Mouse (Mus musculus) neural tube, embryonic 11.5 days (tissue): Measurements from ENCODE around the gene Ptprq. TPM values are rescaled to one million over a fixed set of nuclear protein-coding genes. Genes with fewer than 3 reads are reported as not detected.

Experiments used
- ATAC-seq: fragments of 200-750 bp; cut with Nextera tagmentation; 2 replicates; pipeline ENCODE4 v1.8.0; 2017; ENCODE audit warnings: moderate number of reproducible peaks, mild to moderate bottlenecking, moderate TSS enrichment, moderate library complexity; ENCODE audit not compliant: insufficient read depth, low FRiP score, low TSS enrichment
- DNase-seq: peaks from one replicate; pipeline ENCODE4 v3.0.0-alpha.2; 2015; ENCODE audit warnings: low spot score
- H3K27ac ChIP-seq: fragments of 300-500 bp; sonication (generic); 2 replicates; pipeline ENCODE4 v1.5.1; 2014; ENCODE audit warnings: low read depth, mild to moderate bottlenecking, low read length
- H3K27me3 ChIP-seq: fragments of 300-500 bp; sonication (generic); 2 replicates; pipeline ENCODE4 v1.6.1; 2014; ENCODE audit warnings: mild to moderate bottlenecking, low read length, mixed read lengths; ENCODE audit not compliant: control insufficient read depth, insufficient read depth
- H3K36me3 ChIP-seq: fragments of 300-500 bp; sonication (generic); 2 replicates; pipeline ENCODE4 v1.6.1; 2014; ENCODE audit warnings: mild to moderate bottlenecking, low read length, moderate library complexity, mixed read lengths; ENCODE audit not compliant: control insufficient read depth, insufficient read depth
- H3K4me1 ChIP-seq: fragments of 300-500 bp; sonication (generic); 2 replicates; pipeline ENCODE4 v1.6.1; 2014; ENCODE audit warnings: low read length, mixed read lengths; ENCODE audit not compliant: control insufficient read depth, insufficient read depth
- H3K4me2 ChIP-seq: fragments of 300-500 bp; sonication (generic); 2 replicates; pipeline ENCODE4 v1.6.1; 2014; ENCODE audit warnings: low read depth, mild to moderate bottlenecking, moderate library complexity
- H3K4me3 ChIP-seq: fragments of 300-500 bp; sonication (generic); 2 replicates; pipeline ENCODE4 v1.5.1; 2014; ENCODE audit warnings: low read depth, low read length
- H3K9ac ChIP-seq: fragments of 300-500 bp; sonication (generic); 2 replicates; pipeline ENCODE4 v1.6.1; 2014; ENCODE audit warnings: mild to moderate bottlenecking, low read length
- H3K9me3 ChIP-seq: fragments of 300-500 bp; sonication (generic); 2 replicates; pipeline ENCODE4 v1.6.1; 2016; ENCODE audit warnings: low read length; ENCODE audit not compliant: control insufficient read depth
- WGBS: fragments of 180-500 bp; shearing (Covaris S2); extraction: QIAGEN DNeasy Blood & Tissue Kit; methylation state at CpG from one replicate; pipeline ENCODE4 v1.1.7; 2014; 5-methylcytosine and 5-hydroxymethylcytosine counted together
- polyA plus RNA-seq: library from polyadenylated mRNA; unstranded; fragments of >200 nt; fragmentation: Nextera tagmentation; extraction: Ambion mirVana; gene quantifications from 2 replicates; pipeline ENCODE4 v1.2.1, GENCODE M21; 2014

Ptprq gene
- polyA plus RNA-seq, 1 experiment from 2014 or later = 0.05 TPM

GRCm38 (mm10) chr10:107735448-107735847 lies 15.6 kb upstream of the Ptprq start:
- WGBS = 80% methylated on average over 7 of the region's 7 CpGs
- H3K27ac ChIP-seq = no peak overlapping the region
- no peak for ATAC-seq

GRCm38 (mm10) chr10:107734327-107734726 lies 14.5 kb upstream of the Ptprq start:
- Histone ChIP-seq H3K9ac (no peak overlapping the region), H3K4me1 (no peaks in the 10 kb centered on the region), H3K4me3 (no peak overlapping the region), H3K9me3 (no peaks in the 10 kb centered on the region), H3K27me3 (no peaks in the 10 kb centered on the region), H3K4me2 (no peak overlapping the region), H3K36me3 (no peaks in the 10 kb centered on the region), H3K27ac (no peak overlapping the region)
- ATAC-seq = no peak
- DNase-seq = no peak

More at GRCm38 (mm10) chr10:107735448-107735847, 15.6 kb upstream of the Ptprq start:
- Histone ChIP-seq H3K36me3 (no peaks in the 10 kb centered on the region), H3K4me2 (no peak overlapping the region), H3K9me3 (no peaks in the 10 kb centered on the region), H3K4me3 (no peak overlapping the region), H3K4me1 (no peaks in the 10 kb centered on the region), H3K9ac (no peak overlapping the region), H3K27me3 (no peaks in the 10 kb centered on the region)
- no peak for DNase-seq

- H3K36me3 ChIP-seq = no peaks in the 10 kb centered on the region
- H3K4me2 ChIP-seq = no peak overlapping the region
- no peak overlapping the region for H3K9ac ChIP-seq
- no peaks in the 10 kb centered on the region for H3K27me3 ChIP-seq
- no peak overlapping the region for H3K27ac ChIP-seq
- H3K4me1 ChIP-seq = no peaks in the 10 kb centered on the region
- no peak overlapping the region for H3K4me3 ChIP-seq
- DNase-seq (no peak), ATAC-seq (no peak)
- 68% methylated on average over 7 of the region's 7 CpGs for WGBS
- H3K9me3 ChIP-seq = no peaks in the 10 kb centered on the region
Measured at GRCm38 (mm10) chr10:107725631-107726030, 5.8 kb upstream of the Ptprq start.

GRCm38 (mm10) chr10:107704443-107704842 lies 15.4 kb downstream of the Ptprq start:
- no peak overlapping the region for H3K27ac ChIP-seq
- no peaks in the 10 kb centered on the region for H3K27me3 ChIP-seq
- H3K4me2 ChIP-seq = no peak overlapping the region
- ATAC-seq (no peak), DNase-seq (no peak)
- H3K36me3 ChIP-seq = no peaks in the 10 kb centered on the region
- H3K9ac ChIP-seq = no peak overlapping the region
- no peaks in the 10 kb centered on the region for H3K4me1 ChIP-seq
- H3K9me3 ChIP-seq = no peaks in the 10 kb centered on the region
- H3K4me3 ChIP-seq = no peak overlapping the region
- 50% methylated on average over 3 of the region's 3 CpGs for WGBS

- Histone ChIP-seq H3K9me3 (no peaks in the 10 kb centered on the region), H3K27me3 (no peaks in the 10 kb centered on the region), H3K27ac (no peak overlapping the region), H3K36me3 (no peaks in the 10 kb centered on the region), H3K4me2 (no peak overlapping the region), H3K9ac (no peak overlapping the region), H3K4me3 (no peak overlapping the region), H3K4me1 (no peaks in the 10 kb centered on the region)
- 87% methylated on average over 3 of the region's 3 CpGs for WGBS
- no peak for DNase-seq
- ATAC-seq = no peak
Measured at GRCm38 (mm10) chr10:107700944-107701343, 18.9 kb downstream of the Ptprq start.

GRCm38 (mm10) chr10:107698716-107699115 lies 21.1 kb downstream of the Ptprq start:
- Histone ChIP-seq H3K27me3 (no peaks in the 10 kb centered on the region), H3K4me3 (no peak overlapping the region), H3K4me1 (no peaks in the 10 kb centered on the region), H3K27ac (no peak overlapping the region), H3K36me3 (no peaks in the 10 kb centered on the region), H3K4me2 (no peak overlapping the region), H3K9ac (no peak overlapping the region), H3K9me3 (no peaks in the 10 kb centered on the region)
- no peak for ATAC-seq
- DNase-seq = no peak
- WGBS = 76% methylated on average over 2 of the region's 2 CpGs

GRCm38 (mm10) chr10:107697177-107697576 lies 22.7 kb downstream of the Ptprq start:
- WGBS = 83% methylated on average over 5 of the region's 5 CpGs
- H3K27me3 ChIP-seq = no peaks in the 10 kb centered on the region
- ATAC-seq = no peak
- H3K9me3 ChIP-seq = no peaks in the 10 kb centered on the region
- no peak overlapping the region for H3K27ac ChIP-seq
- DNase-seq = no peak
- H3K4me2 ChIP-seq = no peak overlapping the region
- no peak overlapping the region for H3K4me3 ChIP-seq
- no peaks in the 10 kb centered on the region for H3K4me1 ChIP-seq
- no peaks in the 10 kb centered on the region for H3K36me3 ChIP-seq
- H3K9ac ChIP-seq = no peak overlapping the region

GRCm38 (mm10) chr10:107687382-107687781 lies 32.5 kb downstream of the Ptprq start:
- DNase-seq (no peak), ATAC-seq (no peak)

GRCm38 (mm10) chr10:107675994-107676393 lies 43.9 kb downstream of the Ptprq start:
- WGBS = 78% methylated on average over 1 of the region's 1 CpGs
- ATAC-seq (no peak), DNase-seq (no peak)
- H3K4me3 ChIP-seq = no peak overlapping the region
- H3K27me3 ChIP-seq = no peaks in the 10 kb centered on the region
- no peaks in the 10 kb centered on the region for H3K36me3 ChIP-seq
- H3K4me1 ChIP-seq = no peaks in the 10 kb centered on the region
- H3K9ac ChIP-seq = no peak overlapping the region
- no peaks in the 10 kb centered on the region for H3K9me3 ChIP-seq
- no peak overlapping the region for H3K27ac ChIP-seq
- no peak overlapping the region for H3K4me2 ChIP-seq

More at GRCm38 (mm10) chr10:107687382-107687781, 32.5 kb downstream of the Ptprq start:
- Histone ChIP-seq H3K9ac (no peak overlapping the region), H3K36me3 (no peaks in the 10 kb centered on the region), H3K4me2 (no peak overlapping the region), H3K9me3 (no peaks in the 10 kb centered on the region), H3K4me1 (no peaks in the 10 kb centered on the region), H3K4me3 (no peak overlapping the region), H3K27me3 (no peaks in the 10 kb centered on the region), H3K27ac (no peak overlapping the region)
- 68% methylated on average over 6 of the region's 6 CpGs for WGBS
